Mouse (Mus musculus) adrenal gland, postnatal 36 days (tissue): Measurements from ENCODE around the gene Spata2l. TPM values are rescaled to one million over a fixed set of nuclear protein-coding genes. Genes with fewer than 3 reads are reported as not detected.
A peak's percentile ranks its signal among the peaks of the same experiment; 100 is the strongest.
"Not testable (repeated sequence)": the region's sequence is repeated elsewhere in the genome, so short reads cannot be mapped to it uniquely, and the experiment has no call there.

Experiments
- DNase-seq, 2 experiments: peaks; one replicate each; pipeline ENCODE4 v3.0.0; 2021; ENCODE audit warnings: mixed read lengths in 1 of 2
- long read RNA-seq, 2 experiments: library from polyadenylated mRNA; stranded (forward); transcript quantifications; one replicate each; pipeline ENCODE4 v2.0.0; 2021; ENCODE audit warnings: borderline sequencing depth in 2 of 2
- total RNA-seq, 2 experiments: library from RNA; stranded (reverse); gene quantifications; 2 replicates each; pipeline ENCODE4 v1.2.3; 2021

The Spata2l gene
- total RNA-seq, result 10 to 100 TPM; 16.8 to 21.4 TPM
- long read RNA-seq, experiment 1, partial matches to known transcripts, result 0 of 9 reads
- long read RNA-seq, experiment 1, other reads (novel, unspliced or antisense), result 4 of 9 reads
- long read RNA-seq, experiment 2, partial matches to known transcripts, result 0 of 9 reads
- long read RNA-seq, experiment 2, other reads (novel, unspliced or antisense), result 4 of 9 reads

- peak; percentile 94 to 95 for DNase-seq
Observed at GRCm38 (mm10) chr8:123235520-123236497, at the start of gene Spata2l. Gene Spata2l, minus strand, starts transcription at chr8:123236233.

DNA sequence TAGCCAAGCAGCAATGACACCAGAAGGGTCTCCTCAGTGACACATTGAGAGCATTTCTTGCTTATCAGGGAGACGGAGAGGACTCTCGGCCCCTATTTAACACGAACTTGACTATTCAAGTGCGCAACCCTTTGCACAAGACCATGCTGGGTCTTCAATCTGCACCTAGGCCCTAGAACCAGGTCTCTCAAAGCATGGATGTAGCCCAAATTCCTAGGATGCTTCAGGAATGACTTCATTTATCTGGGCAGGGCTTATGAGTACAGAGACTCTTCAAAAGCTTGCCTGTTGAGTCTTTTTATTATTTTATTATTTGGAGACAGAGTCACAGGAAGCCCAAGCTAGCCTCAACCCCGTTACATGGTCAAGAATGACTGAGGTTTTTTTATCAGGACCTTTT, 48.5 kb upstream of the Spata2l start:
- DNase-seq, result no peak

DNA sequence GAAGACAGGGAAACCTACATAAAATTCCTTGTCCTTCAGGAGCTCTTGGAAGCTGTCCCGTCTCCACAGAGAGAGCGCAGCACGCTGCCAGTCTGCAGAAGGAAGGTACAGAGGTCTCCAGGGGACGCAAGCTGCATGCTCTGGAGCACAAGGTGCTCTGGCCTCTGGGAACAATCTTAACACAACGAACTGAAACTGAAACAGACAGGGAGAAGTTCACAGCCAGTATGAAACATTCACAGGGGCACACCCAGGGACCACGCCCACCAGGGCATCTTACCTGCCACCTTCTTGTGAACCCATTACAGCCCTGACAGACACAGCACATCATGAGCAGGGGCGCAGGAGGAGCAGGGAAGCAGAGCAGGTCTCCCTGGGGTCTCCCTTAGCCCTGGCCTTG, 48.0 kb upstream of the Spata2l start:
- no peak for DNase-seq

GRCm38 (mm10) chr8:123282994-123283393, 47.0 kb upstream of the Spata2l start:
- not testable (repeated sequence) for DNase-seq

- no peak for DNase-seq
Observed at GRCm38 (mm10) chr8:123280302-123281094, 44.5 kb upstream of the Spata2l start.

GRCm38 (mm10) chr8:123279828-123280227, 43.8 kb upstream of the Spata2l start:
- no peak for DNase-seq

DNA sequence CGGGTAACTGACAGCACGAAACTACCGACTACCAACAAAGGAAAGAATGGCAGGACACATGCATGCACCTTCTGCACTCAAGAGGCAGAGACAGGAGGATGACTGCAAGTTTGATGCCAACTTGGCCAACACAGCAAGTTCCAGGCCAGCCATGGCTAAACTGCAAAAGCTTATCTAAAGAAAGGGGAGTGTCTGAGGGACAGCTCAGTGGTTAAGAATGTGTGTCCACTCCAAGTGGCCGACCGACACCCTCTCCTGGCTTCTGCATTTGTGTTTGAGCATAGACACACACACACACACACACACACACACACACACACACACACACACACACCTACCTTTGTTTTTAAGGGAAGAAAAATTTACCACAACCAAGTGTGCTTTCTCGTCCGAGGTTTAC, 42.4 kb upstream of the Spata2l start:
- no peak for DNase-seq

- DNase-seq, result peak; percentile 40 to 50
Observed at GRCm38 (mm10) chr8:123275096-123275495, 39.1 kb upstream of the Spata2l start.

DNA sequence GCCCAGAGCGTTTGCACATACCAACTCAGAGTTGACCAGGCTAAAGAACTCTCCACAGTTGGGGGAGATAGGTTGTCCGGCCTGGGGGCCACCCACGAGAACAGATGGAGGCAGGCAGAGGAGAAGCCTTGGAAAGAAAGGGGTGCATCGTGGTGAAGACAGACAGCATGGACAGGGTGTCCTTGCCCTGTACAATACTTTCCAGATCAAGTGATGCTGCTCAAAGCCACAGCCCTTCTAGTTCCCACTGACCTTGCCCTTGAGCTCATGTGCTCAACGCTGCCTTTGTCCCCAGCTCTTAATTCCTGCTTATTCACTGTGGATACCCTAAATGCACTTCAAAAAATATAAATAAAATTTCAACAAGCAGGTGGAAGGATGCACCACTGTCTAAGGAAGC, 38.4 kb upstream of the Spata2l start:
- peak in 1 of 2 experiments; percentile 37 for DNase-seq

DNA sequence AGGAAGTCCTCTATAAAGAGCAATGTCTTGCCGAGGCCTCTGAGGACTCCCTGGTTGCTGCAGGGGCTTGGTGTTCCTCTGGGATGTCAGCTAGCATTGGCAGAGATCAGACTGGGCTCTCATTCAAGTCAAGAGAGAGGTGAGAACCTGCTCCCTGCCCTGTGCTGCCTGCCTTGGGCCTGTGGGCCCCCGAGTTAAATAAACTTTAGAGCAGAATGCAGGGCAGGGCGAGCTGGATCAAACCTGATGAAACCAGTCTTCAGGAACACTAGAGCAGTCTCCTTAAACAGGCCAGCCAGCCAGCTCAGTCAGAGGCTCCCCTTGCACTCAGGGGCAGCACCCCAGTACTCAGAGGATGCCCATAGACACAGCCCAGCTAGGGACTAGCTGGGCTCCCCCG, 35.9 kb upstream of the Spata2l start:
- no peak for DNase-seq

DNA sequence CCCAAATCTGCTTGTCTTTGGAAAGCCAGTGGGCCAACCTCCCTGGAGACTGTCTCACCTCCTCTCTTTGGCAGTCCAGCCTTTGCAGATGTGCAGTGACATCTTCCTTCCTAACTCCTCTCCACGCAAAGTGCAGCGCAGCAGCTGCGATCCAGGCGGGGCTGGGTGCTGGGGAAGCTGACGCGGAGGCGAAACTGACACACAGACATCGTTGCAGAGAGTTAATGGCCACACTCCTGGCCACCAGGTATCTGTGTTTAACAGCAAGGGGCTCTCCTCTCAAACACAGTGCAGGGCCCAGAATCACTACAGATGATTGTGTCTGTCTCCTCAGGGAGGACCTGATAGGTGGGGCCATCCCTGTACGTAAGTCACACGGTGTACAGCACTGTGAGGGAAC, 35.1 kb upstream of the Spata2l start:
- DNase-seq, result no peak

DNA sequence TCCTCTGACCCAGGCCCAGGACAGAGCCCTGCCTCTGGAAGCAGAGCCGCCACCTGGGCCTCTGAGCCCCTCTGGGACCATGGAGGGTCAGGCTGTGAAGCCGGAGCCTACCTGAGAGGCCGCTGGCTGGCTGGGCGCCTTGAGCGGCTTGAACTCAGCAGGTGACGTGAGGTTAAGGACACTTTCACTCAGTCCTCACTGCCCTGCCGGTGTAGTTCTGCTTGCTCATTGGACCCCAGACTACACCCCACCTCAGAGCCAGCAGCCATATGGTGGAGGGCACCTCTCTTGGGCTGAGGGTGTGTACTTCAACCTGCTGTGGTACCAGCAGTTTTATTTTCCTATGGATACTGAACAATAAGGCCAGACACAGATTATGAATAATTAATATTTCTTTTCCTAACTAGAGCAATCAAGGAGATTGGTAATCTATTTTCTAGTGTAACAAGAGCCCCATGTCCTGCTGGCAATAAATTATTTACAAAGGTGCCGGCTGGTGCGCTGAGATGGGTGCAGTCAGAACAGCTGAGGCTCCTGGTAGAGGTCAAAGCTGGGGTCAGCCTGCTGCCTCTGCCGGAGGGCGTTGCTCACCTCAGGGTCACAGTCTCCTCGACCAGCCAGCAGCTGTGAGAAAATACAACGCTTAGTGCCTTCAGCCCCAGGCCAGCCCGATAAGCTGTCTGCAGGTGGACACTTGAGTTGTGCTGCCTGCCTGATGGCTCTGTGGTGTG, 32.1 kb upstream of the Spata2l start:
- DNase-seq, result no peak

DNA sequence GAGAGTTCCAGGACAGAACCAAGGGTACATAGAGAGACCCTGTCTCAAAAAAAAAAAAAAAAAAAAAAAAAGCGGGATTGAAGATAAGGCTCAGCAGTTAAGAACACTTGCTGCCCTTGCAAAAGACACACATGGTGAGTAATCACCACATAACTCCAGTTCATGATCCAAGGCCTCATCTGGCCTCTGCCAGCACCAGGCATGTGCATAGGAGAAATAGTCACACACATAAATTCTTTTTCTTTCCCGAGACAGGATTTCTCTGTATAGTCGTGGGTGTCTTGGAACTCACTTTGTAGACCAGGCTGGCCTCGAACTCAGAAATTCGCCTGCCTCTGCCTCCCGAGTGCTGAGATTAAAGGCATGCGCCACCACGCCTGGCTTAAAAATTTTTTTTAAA, 21.6 kb upstream of the Spata2l start:
- peak in 1 of 2 experiments; percentile 59 for DNase-seq

- DNase-seq, result no peak
Observed at GRCm38 (mm10) chr8:123257114-123257513, 21.1 kb upstream of the Spata2l start.

DNA sequence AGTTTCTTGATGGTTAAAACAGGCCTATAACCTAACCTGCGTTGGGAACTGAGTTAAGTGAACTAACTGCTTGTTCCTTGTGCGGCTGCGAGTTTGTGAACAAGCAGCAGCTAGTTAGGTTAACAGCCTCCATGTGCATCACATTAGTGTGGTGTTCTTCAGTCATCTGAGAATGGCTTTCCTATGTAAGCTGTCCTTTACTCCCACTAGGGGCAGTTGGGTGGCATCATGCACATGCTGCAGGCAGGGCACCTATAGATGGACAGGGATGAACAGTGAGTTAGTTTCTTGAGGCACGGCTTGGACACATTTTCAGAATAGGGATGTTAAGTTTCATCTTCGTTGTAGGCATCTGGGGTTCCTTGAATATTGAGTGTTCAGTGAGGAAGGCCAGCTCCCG, 19.1 kb upstream of the Spata2l start:
- DNase-seq, result no peak

- DNase-seq, result peak; percentile 92 to 94
Observed at GRCm38 (mm10) chr8:123254099-123254885, 18.3 kb upstream of the Spata2l start, which contains the start of the genes Zfp276 and Vps9d1. Gene Zfp276, plus strand, starts transcription at chr8:123254195. Gene Vps9d1, minus strand, starts transcription at chr8:123254348.

GRCm38 (mm10) chr8:123253451-123254098, 17.5 kb upstream of the Spata2l start:
- no peak for DNase-seq

DNA sequence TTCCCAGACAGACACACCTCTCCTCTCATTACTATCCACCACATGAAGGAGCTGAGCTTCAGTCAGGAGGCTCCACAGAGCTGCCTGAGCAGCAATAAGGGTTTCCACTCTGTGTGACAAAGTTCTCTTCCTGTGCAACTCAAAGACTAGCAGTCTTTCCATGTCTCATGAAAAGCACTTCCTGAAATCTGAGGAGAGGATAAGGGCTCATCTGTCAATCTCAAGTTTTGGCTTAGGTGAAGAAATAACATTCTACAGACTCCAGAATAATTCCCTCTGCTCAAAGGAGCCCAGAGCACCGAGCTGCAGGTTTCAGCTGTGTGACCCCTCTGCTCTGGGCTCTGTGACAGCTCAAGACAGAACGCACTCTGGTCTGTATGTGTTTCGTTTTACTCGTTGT, 16.9 kb upstream of the Spata2l start:
- no peak for DNase-seq

DNA sequence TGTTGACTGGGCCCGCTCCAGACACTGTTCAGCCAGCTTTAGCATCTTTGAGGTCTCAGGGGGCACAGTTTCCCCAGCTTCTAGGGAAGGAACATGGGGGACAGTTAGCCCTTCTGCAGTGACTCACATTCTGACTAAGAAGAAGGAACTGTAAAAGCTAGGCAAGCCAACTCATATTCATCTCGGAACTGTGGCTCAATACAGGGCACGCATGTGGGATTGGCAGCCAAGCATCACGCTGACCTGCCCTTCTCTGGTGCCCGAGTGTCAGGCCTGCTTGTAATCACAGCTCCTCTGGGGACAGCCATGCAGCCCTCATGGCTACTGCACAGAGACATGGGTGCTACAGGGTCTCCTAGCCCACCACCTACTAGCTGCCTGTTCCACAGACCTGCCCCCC, 14.9 kb upstream of the Spata2l start:
- no peak for DNase-seq

- DNase-seq, result no peak
Observed at GRCm38 (mm10) chr8:123248596-123248995, 12.6 kb upstream of the Spata2l start.
